Mouse (Mus musculus): ENCODE data around the gene Arsb.

Arsb gene

GRCm38 (mm10) chr13:93771588-93772278, at the start of gene Arsb:
Gene Arsb (plus strand): TSS chr13:93771630.
- peak; percentile 79 to 82 for DNase-seq (ENCODE audit: low spot score in 2 of 2)

GRCm38 (mm10) chr13:93721916-93722315, 49.5 kb upstream of the Arsb start:
- no peak for DNase-seq (ENCODE audit: low spot score in 2 of 2)

GRCm38 (mm10) chr13:93723455-93723854, 48.0 kb upstream of the Arsb start:
- DNase-seq (ENCODE audit: low spot score in 2 of 2) = no peak

GRCm38 (mm10) chr13:93724206-93724605, 47.2 kb upstream of the Arsb start:
- no peak for DNase-seq (ENCODE audit: low spot score in 2 of 2)

- DNase-seq (ENCODE audit: low spot score in 2 of 2) = no peak
Measured at GRCm38 (mm10) chr13:93735131-93735636, 36.2 kb upstream of the Arsb start.

GRCm38 (mm10) chr13:93744118-93744517, 27.3 kb upstream of the Arsb start:
- DNase-seq (ENCODE audit: low spot score in 2 of 2) = no peak

- no peak for DNase-seq (ENCODE audit: low spot score in 2 of 2)
Measured at GRCm38 (mm10) chr13:93752597-93753400, 18.6 kb upstream of the Arsb start.

- DNase-seq (ENCODE audit: low spot score in 2 of 2) = no peak
Measured at GRCm38 (mm10) chr13:93755084-93755483, 16.3 kb upstream of the Arsb start.

GRCm38 (mm10) chr13:93756674-93757073, 14.8 kb upstream of the Arsb start:
- no peak for DNase-seq (ENCODE audit: low spot score in 2 of 2)

GRCm38 (mm10) chr13:93757514-93757913, 13.9 kb upstream of the Arsb start:
- no peak for DNase-seq (ENCODE audit: low spot score in 2 of 2)

- DNase-seq (ENCODE audit: low spot score in 2 of 2) = no peak
Measured at GRCm38 (mm10) chr13:93758149-93758898, 13.1 kb upstream of the Arsb start.

GRCm38 (mm10) chr13:93761831-93762230, 9.6 kb upstream of the Arsb start:
- no peak for DNase-seq (ENCODE audit: low spot score in 2 of 2)

- DNase-seq (ENCODE audit: low spot score in 2 of 2) = no peak
Measured at GRCm38 (mm10) chr13:93762879-93763278, 8.6 kb upstream of the Arsb start.

GRCm38 (mm10) chr13:93764321-93764973, 7.0 kb upstream of the Arsb start:
- no peak for DNase-seq (ENCODE audit: low spot score in 2 of 2)

- peak in 1 of 2 experiments; percentile 30 for DNase-seq (ENCODE audit: low spot score in 2 of 2)
Measured at GRCm38 (mm10) chr13:93771031-93771587, 321 bp upstream of the Arsb start.

- DNase-seq (ENCODE audit: low spot score in 2 of 2) = no peak
Measured at GRCm38 (mm10) chr13:93772279-93772636, 828 bp downstream of the Arsb start.

GRCm38 (mm10) chr13:93772861-93773260, 1.4 kb downstream of the Arsb start:
- no peak for DNase-seq (ENCODE audit: low spot score in 2 of 2)

- no peak for DNase-seq (ENCODE audit: low spot score in 2 of 2)
Measured at GRCm38 (mm10) chr13:93773704-93774315, 2.4 kb downstream of the Arsb start.

GRCm38 (mm10) chr13:93782823-93783222, 11.4 kb downstream of the Arsb start:
- DNase-seq (ENCODE audit: low spot score in 2 of 2) = no peak

GRCm38 (mm10) chr13:93785329-93785728, 13.9 kb downstream of the Arsb start:
- DNase-seq (ENCODE audit: low spot score in 2 of 2) = peak in 1 of 2 experiments; percentile 31

GRCm38 (mm10) chr13:93786051-93786450, 14.6 kb downstream of the Arsb start:
- no peak for DNase-seq (ENCODE audit: low spot score in 2 of 2)

Measured in spleen, postnatal 36 days (tissue).